Mouse (Mus musculus) splenic B cell, adult 2 months (primary cell): ENCODE measurements around the gene Zfp330.
A peak's percentile ranks its signal among the peaks of the same experiment; 100 is the strongest.

Experiments
- DNase-seq: peaks from one replicate; pipeline ENCODE4 v3.0.0-alpha.2; 2011; ENCODE audit warnings: low read depth, low spot score
- H3K27me3 ChIP-seq: 2 replicates; pipeline ENCODE4 v1.6.1; 2012; ENCODE audit warnings: mild to moderate bottlenecking, low read length, moderate library complexity, mixed read lengths; ENCODE audit not compliant: control insufficient read depth, poor library complexity, insufficient read depth, severe bottlenecking
- H3K36me3 ChIP-seq: 2 replicates; pipeline ENCODE4 v1.6.1; 2012; ENCODE audit warnings: mild to moderate bottlenecking, low read length, moderate library complexity, mixed read lengths; ENCODE audit not compliant: control insufficient read depth, poor library complexity, insufficient read depth, severe bottlenecking

The Zfp330 gene

GRCm38 (mm10) chr8:82774093-82774422 lies at the start of gene Zfp330:
TSS of gene Zfp330 (minus strand) at chr8:82774160.
- peak; percentile 92 for DNase-seq
- peaks cover 11% of the 10 kb centered on the region; the same call in 1 of the 2 replicates for H3K36me3 ChIP-seq
- H3K27me3 ChIP-seq = no peaks in the 10 kb centered on the region

DNA sequence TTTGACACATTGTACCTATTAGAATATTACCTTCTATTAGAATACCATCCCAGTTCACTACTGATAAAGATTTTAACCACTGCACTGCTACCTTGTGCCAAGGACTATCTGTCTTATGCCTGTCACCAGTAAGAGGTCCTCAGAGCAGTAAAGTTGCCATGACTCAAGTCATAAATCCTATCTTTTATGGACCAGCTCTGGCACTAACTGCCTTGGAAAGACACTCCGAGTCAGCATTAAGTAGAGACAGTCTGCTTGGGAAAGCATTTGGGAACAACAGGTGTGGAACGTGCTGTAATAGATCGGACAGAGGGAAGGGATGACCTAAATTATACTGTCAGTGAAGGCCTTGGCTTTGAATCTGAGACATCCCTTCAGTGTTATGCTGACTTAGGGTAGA lies 4.0 kb upstream of the Zfp330 start:
- no peak for DNase-seq
- no peaks in the 10 kb centered on the region for H3K27me3 ChIP-seq
- no peaks in the 10 kb centered on the region for H3K36me3 ChIP-seq

DNA sequence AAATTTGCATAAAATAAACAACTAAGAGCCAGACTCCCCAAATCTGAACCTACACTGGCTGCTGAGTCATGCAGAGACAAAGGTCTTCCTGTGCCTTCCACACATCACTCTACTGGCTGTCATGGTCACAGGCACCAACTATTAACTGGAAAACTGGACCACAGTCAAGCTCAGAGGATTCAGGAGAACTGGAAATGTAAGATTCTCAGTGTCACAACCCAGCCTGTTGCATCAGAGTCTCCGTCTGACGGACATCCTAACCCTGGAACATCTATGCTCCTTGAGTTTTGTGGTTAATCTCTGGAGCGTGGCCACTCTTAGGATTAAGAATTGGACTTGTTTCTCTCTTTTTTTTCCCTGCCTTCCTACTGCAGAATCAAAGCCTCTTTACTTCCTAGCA lies 3.4 kb upstream of the Zfp330 start:
- no peak for DNase-seq
- Histone ChIP-seq H3K36me3 (peaks cover 2% of the 10 kb centered on the region; the same call in 1 of the 2 replicates), H3K27me3 (no peaks in the 10 kb centered on the region)

- Histone ChIP-seq H3K36me3 (peaks cover 11% of the 10 kb centered on the region; the same call in 1 of the 2 replicates), H3K27me3 (no peaks in the 10 kb centered on the region)
- peak; percentile 36 for DNase-seq
Measured at GRCm38 (mm10) chr8:82774482-82774881, 522 bp upstream of the Zfp330 start.

DNA sequence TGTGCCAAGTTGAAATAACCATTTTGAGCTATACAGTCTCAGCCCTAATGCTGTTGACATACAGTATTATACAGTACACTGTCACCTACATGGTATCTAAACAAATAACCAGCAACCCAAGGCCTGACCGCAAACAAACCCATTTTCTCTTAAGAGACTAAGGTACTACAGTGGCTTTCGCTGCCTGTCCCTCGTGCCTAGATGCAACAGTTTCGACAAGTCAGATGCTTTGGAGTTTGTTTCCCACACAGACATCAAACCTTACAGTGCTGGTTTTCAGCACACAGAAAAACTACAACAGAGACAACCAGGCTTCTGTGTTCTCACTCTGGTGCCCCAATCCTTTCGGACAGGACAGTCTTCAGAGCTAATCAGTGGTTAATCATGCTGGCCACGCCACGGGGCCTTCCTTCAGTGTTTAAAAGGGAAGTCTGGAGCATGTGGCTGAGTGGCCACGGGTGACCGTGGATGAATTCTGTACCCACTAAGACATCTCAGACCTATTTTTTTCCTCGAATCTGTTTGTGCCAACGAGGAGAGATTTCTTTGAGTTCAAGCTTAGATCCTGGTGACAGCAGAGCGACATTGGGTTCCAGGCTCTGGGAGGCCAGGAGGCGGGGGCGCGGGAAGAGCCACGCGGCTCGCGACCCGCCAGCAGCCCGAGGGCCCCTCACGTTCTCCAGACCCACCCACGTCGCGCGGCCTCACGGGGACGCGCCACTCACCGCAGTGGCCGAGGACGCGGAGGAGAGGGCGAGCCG lies 448 bp downstream of the Zfp330 start:
- no peak for DNase-seq
- Histone ChIP-seq H3K36me3 (peaks cover 15% of the 10 kb centered on the region; the same call in 1 of the 2 replicates), H3K27me3 (no peaks in the 10 kb centered on the region)

GRCm38 (mm10) chr8:82770886-82771285 lies 3.1 kb downstream of the Zfp330 start:
- H3K36me3 ChIP-seq = peaks cover 26% of the 10 kb centered on the region
- no peak for DNase-seq
- no peaks in the 10 kb centered on the region for H3K27me3 ChIP-seq

DNA sequence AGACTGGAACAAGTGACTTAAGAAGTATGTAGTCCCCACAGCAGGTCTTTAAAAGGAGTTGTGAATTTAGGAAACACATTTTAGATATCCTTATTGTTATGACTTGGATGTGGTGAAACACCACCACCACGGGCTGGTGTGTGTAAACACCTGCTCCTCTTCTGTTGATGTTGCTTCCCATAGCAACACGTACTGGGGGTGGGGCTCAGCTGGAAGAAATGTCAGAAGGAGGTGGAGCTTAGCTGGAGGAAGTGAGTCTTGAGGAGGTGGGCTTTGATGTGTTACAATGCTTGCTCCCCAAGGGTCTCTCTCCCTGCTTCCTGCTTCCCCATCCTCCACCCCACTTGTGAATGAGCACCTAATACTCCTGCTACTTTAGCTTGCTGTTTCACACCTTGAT lies 14.9 kb downstream of the Zfp330 start:
- DNase-seq = peak; percentile 8
- Histone ChIP-seq H3K36me3 (no peaks in the 10 kb centered on the region; the same call in 1 of the 2 replicates), H3K27me3 (no peaks in the 10 kb centered on the region)

- DNase-seq = no peak
- H3K36me3 ChIP-seq = no peaks in the 10 kb centered on the region
- H3K27me3 ChIP-seq = no peaks in the 10 kb centered on the region
Measured at GRCm38 (mm10) chr8:82754946-82755345, 19.0 kb downstream of the Zfp330 start.

DNA sequence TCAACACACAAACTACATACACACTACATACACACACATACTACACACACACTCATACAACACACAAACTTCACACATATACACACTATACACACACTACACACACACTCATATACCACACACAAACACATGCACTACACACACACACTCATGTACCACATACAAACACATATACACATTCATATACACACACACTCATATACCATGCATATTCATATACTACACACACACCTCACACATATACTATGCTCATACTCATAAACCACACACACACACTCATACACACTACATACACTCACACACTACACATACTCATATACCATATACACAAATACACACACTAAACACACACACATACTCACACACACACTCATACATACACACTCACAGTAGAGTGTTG lies 27.3 kb downstream of the Zfp330 start:
- no peak for DNase-seq
- no peaks in the 10 kb centered on the region for H3K27me3 ChIP-seq

DNA sequence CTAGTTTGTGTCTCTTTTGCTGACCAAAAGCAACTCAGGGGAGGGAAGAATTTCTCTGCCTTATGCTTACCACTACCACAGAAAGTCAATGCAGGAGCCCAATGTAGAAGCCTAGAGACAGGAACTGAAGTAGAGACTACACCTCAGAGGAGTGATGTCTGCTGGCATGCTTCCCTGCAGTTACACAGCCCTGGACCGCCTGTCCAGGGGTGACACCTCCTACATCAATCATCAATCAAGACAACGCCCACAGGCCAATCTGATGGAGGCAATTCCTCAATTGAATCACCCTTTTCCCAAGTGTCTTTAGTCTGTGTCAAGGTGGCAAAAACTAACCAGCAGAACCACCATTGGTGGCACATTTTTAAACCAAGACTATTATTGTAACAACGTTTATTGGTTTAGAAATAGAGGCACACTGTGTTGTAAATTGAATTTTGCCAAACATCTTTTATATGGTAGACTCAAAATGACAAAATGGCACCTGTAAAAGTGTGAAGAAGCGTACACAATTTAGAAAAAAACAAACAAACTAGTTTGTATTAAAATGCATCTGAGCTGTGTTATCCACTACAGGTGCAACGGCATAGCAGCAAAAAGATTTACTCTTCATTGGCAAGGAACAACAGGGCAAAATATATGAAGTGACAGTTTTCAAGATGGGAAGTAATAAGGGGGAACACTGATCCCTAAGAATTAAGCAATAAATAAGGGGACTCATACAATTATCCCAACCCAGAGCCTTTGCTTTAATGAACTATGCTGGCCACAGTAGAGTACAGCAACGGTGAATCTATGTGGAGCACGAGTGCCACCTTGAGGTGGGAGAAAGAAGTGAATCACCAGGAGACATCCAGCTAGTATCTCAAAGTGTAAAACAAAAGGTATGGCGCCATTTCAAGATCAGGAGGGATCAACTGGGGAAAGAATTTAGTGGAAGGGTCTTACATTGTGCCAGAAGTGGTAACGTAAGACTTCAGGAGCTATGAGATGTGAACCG lies 29.8 kb downstream of the Zfp330 start:
- DNase-seq = peak; percentile 81
- no peaks in the 10 kb centered on the region for H3K36me3 ChIP-seq
- H3K27me3 ChIP-seq = no peaks in the 10 kb centered on the region

More for the DNA sequence above, 27.3 kb downstream of the Zfp330 start:
- no peaks in the 10 kb centered on the region for H3K36me3 ChIP-seq
